Mouse (Mus musculus) embryo, embryonic 10.5 days (tissue): ENCODE measurements at regions not wholly inside any gene's neighbourhood (a gene's known extent, or its start where the extent isn't known, plus 50 kb on each side); places are given as distances from the start of the nearest gene placed in this dataset.

Source experiments
- DNase-seq: peaks from one replicate; pipeline ENCODE4 v3.0.0-alpha.2; 2015; ENCODE audit warnings: low spot score

DNA sequence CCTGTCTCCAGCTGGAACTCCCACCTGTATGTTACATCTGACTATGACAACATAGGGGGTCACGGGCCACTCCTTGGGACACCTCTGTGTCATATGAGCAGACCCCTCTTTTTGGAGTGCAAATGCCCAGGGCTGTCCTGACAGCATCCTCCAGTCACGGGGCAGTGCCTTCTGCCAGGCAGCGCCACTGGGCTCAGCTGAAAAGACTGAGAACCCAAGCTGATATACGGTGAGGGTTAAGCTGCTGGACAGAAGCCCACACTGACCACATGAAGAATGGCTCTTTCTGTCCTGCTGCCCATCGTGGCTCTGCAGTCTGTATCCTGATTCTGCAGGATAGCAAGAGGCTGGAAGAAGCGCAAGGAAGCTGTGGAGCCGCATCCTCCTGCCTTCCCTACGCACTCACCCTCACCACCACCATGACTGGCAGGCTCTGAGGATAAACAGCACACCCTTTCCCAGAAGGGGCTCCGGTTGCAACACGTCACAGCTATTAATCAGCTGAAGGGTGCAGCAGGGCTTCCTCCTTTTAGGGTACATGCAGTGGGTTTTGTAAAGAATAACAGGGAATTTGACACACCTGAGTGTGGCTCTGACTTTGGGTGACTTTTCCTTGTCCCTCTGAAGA lies 93.9 kb upstream of the Arntl start:
- DNase-seq = peak; percentile 22

- DNase-seq = no peak
Measured at GRCm38 (mm10) chr7:113117599-113117998, 89.7 kb upstream of the Arntl start.

DNA sequence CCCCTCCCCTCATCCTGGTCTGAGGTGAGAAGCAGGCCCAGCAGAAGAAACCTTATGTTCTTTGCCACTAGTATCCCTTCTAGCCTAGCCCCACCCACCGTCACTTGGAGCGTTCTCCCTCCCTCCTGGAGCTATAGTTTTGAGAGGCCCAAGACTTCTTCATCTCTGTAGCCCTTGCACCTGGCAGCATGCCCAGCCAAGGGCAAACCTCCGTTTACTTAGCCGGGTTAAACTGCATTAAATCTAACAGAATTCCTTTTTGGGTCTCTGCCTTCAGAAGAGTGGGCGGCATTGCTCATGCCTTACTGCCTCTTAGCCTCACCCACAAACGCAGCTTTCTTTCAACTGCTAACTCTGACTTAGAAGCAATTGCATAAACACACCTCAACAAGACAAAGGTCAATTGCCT lies 85.3 kb upstream of the Arntl start:
- DNase-seq = no peak

DNA sequence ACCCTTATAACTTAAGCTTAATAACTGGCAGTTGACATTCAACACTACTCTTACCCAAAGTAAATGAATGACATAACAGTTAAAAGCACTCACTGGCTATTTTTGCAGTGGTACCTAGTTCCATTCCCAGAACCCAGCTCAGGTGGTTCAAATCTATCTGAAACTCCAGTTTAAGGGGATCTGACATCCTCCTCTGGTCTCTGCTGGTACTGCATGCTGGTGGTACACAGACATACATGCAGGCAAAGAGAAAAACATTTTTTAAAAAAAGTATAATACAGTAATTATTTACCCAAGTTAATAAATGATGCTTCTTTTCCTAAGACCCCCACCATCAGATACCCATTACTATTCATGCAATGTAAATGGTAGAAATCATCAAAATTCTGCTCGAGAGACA lies 81.3 kb upstream of the Arntl start:
- no peak for DNase-seq

- no peak for DNase-seq
Measured at GRCm38 (mm10) chr7:113130552-113130951, 76.7 kb upstream of the Arntl start.

DNA sequence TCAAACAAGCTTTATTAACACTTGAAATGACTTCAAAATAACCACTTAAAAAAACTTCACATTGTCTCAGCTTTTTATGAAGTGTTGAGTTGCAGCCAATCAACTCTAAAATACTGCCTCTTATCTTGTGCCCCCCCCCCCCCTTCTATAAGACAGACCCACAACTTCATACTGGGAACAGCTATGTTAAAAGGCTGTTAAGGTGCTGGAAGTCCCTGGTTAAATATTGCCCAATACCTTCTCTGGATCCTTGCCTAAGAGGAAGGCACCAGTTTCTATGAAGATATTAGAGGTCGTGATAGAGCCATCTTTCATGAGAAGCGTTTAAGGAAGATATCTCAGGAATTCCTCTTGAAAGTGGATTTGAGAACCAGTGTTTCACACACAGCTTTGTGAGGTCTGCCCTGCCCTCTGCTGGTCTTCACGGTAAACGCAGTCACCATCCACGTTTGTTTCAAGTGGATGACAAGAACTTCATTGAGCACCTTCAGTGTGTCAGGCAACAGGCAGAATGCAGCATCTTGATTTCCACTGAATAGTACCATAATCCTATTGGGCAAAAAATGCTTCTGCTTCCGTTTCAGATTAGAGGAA lies 75.2 kb upstream of the Arntl start:
- peak; percentile 92 for DNase-seq

DNA sequence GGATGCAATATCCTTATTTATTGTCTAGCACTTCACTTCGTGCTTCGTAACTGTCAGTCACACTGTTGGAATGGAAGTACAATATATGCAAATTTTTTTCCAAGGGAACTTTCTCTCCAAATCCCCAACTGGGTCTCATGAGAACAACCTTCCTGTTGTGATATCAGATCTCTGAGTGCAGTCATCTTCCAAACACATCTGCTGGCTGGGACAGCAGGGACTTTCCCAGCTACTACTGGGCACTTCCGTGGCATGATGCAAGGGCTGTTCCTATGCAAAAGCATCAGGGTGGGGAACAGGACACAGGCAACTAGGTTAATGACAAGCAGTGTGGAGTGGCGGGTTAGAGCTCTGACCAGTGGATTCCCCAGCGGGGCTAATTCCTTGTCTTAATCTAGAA lies 73.4 kb upstream of the Arntl start:
- no peak for DNase-seq

DNA sequence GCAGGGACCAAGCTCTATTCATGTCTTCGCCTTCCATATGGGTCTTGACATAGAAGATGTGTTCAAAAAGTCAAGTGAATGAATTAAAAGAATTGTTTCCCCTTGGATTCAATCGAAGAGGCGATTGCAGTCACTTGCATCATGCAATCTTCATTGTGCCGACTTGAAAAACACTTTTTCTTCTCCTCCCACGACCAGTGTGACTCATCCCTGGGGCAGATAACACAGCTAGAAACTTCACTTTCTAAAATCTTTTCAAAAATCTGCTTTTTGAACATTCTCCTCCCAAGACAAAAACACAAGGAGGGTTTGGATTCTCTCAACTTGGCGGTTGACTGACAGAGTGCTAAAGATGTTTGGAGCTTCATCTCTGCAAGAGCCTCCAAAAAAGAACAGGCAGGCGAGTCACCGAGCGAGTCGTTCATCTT lies 67.2 kb upstream of the Arntl start:
- no peak for DNase-seq

DNA sequence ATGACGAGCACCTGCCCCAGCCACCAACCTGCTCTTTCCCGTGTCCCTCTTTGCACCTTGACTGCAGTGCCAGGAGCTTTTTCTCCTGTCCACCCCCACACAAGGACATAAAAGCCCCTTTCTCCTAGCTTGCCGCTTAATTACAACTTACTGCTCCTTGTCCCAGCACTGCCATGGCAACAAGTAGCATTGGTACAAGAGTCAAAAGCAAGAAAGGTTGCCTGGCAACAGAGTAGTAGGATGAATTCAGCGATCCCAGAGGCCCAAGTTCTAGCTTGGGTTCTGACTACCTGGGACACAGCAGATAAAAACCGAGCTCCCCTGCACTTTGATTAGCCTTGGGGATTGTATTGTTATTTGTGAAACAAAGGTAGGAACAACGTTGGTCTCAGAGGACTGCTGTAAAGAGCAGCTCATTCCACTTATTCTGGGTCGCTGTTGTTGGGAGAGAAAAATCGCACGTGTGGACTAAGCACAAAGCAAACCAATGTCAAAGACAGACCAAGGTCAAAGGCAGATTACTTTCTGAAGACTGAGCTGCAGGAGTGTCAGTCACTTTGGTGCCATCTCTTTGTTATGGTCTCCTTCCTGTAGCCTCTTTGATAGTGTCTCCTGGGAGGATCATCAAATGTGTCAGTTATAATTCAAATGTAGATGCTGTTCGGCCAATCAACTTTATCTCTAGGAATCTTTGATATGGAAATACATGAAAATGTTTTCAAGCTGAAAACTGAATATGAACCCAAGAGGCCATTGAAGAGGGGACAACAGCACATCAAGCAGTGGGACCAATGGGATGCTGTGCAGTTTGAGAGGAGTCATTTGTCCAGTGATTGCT lies 65.2 kb upstream of the Arntl start:
- DNase-seq = peak; percentile 60

GRCm38 (mm10) chr7:113143552-113143951 lies 63.7 kb upstream of the Arntl start:
- DNase-seq = peak; percentile 93

- no peak for DNase-seq
Measured at GRCm38 (mm10) chr7:113145046-113145445, 62.2 kb upstream of the Arntl start.

GRCm38 (mm10) chr7:113146108-113146507 lies 61.2 kb upstream of the Arntl start:
- DNase-seq = no peak

GRCm38 (mm10) chr7:113146526-113146925 lies 60.7 kb upstream of the Arntl start:
- DNase-seq = no peak

DNA sequence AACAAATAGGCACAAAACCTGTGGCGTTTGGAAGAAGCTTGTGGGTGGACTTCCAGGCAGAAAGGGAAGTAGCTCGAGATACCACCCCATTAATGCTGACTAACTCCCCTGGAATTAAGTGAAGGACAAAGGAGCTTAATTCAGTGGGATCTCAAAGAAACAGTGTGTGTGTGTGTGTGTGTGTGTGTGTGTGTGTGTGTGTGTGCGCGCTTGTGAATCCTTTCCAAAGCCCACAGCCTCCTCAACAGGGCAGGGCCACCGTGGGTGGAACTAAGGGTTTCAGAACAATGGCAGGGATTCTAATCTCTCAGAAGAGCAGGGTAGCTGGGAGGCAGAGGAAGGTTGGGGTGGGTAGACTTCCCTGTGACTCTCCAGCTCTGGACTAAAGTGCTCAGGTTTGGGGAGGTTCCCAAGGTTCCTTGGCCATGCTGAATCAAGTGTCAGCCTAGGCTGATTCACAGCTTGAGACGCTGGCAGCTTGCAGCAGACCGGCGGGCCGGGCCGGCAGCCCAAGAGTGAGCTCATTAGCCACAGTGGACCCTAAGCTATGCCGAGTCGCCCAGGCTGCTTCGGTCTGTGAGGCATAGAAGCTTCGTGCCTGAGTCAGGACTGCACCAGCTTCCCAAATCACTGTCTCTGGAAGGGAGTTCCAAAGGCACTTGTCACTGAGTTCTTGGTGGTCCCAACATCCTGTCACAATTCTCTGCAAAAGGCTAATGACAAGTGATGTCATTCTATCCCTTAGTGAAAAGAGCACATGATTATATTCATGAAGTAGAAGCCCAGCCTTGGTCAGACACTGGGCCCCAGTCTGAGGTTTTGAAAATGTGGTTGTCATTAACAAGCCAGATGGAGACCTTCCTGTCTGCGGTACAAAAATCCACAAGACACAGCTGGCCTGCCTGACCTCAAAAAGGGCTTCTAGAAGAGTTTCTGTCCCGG lies 59.6 kb upstream of the Arntl start:
- peak; percentile 74 for DNase-seq

- DNase-seq = no peak
Measured at GRCm38 (mm10) chr7:113148700-113149099, 58.6 kb upstream of the Arntl start.

- DNase-seq = no peak
Measured at GRCm38 (mm10) chr7:113149966-113150470, 57.2 kb upstream of the Arntl start.

- DNase-seq = no peak
Measured at GRCm38 (mm10) chr7:113150789-113151188, 56.5 kb upstream of the Arntl start.

- DNase-seq = no peak
Measured at GRCm38 (mm10) chr7:113151499-113151898, 55.8 kb upstream of the Arntl start.

DNA sequence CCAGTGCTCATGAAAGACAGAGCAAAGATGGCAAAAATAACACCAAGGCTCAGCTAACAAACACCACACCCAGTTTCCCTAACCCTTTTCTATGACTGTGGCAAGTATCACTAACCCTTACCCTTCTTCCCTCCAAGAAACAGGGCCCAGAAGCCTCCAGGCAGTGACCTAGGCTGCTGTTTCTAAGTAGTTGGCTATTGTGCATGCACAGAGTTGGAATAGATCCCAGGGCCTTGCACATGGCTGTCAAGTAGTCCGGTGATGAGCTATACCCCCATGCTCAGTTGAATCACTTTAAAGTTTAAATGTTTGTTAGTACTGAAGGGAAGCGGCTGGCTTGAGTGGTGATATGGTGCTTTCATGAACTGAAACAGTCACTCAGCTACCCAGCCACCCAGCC lies 53.9 kb upstream of the Arntl start:
- DNase-seq = no peak

DNA sequence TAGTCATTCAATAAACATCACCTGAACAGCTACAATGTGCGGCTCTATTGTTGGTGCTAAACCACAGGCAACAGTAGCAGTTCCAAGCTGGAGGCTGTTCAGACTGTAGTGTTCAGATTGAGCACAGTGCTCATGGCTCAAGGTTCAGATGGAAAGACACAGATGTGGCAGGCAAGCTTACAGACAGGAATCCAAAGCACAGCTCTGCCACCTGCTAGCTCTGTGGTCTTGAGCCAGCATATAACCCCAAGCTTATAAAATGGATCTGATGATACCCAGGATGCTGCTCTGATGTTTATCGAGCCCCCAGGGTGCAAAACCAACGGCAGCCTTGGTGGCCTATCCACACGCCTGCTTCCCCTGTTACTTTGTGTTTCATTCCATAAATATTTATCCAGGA lies 53.2 kb upstream of the Arntl start:
- DNase-seq = no peak

DNA sequence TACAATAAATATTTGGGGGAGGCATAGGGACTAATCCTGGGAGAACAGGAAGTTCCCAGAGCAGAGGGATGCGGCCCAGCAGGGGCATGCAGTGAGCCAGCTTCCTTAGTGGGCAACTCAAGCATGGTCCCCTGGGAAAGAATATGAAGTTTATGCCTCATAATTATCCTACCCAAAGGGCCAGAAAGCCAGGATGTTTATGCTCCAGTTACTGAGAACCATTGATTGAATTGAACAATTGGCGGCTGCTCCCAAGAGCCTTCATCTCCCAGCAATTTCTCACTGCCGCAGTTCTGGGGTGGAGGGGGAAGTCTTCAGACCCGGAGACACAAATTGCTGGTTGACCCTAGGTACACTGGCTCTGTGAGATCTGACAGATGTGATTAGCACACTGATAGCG lies 50.9 kb upstream of the Arntl start:
- DNase-seq = no peak
